Mouse (Mus musculus): ENCODE measurements at regions not wholly inside any gene's neighbourhood (a gene's known extent, or its start where the extent isn't known, plus 50 kb on each side); places are given as distances from the start of the nearest gene placed in this dataset.

- no peak for TF ChIP-seq CTCF (IDR thresholded peaks at IDR 0.05)
- no peak for DNase-seq
- intact Hi-C loops (cut with DNase I), result no loop called here
- H3K27ac ChIP-seq, result no peak overlapping the region
- H3K4me3 ChIP-seq, result no peak overlapping the region
These were observed 311.4 kb upstream of the Cblb start for GRCm38 (mm10) chr16:51719637-51720036.

DNA sequence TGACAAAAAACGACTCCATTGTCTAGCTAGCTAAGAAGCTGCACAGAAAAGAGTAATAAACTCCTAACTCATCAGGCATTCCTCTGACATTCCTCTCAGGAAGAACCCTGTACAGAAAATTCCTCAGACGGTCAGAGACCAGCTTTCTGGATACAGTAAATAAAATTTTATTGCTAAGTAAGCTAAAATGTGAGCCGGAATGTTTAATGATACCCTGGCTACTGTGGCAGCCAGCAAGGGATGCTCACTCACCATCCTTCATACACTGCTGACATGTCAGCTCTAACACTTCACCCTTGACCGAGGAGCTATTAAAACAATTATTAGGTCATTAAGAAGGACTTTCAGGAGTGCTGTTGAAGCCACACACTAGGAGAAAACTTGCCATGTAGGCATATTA, 308.3 kb upstream of the Cblb start:
- DNase-seq, result no peak
- intact Hi-C loops (cut with DNase I), result no loop called here
- H3K4me3 ChIP-seq, result no peak overlapping the region
- H3K27ac ChIP-seq, result no peak overlapping the region
- TF ChIP-seq CTCF (IDR thresholded peaks at IDR 0.05), result no peak

DNA sequence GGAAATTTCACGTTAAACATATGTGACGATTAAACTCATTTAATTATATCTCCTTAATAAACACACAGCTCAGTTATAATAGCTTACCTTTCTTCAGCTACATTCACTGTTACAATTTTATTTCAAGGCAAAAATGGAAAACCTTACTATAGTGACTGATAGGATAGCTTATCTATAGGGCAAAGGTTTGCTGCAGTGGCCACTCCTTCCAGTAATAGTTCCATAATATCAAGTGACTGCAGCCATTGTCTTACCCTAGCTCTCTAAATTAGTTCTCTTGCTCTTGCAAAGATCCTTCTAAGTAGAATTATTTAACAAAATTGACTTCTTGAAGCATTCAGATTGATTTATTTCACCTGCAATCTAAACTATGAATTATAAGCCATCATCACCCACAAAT, 289.1 kb upstream of the Cblb start:
- no peak for TF ChIP-seq CTCF (IDR thresholded peaks at IDR 0.05)
- no peak for DNase-seq
- Histone ChIP-seq H3K27ac (no peak overlapping the region), H3K4me3 (no peak overlapping the region)
- intact Hi-C loops (cut with DNase I), result no loop called here

DNA sequence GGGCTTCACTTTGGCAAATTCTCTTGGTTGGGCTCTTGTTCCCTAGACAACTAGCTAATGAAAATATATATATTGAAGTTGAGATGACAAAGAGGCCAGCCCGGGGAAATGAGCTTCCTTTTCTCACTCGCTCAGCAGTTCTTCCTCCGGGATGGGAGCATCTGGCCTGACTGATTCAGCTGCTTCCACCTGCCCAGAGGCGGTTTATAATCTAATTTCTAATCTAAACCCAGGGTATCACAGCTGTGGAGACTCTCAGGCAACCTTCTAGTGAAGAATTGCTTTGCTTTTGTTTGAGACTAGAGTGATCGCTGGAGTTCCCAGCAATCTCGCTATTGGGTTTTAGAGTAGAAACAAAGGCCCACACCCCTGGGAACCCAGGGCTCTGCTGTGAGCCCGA, 279.1 kb upstream of the Cblb start:
- TF ChIP-seq CTCF (IDR thresholded peaks at IDR 0.05), result no peak
- DNase-seq, result no peak
- Histone ChIP-seq H3K27ac (no peak overlapping the region), H3K4me3 (no peak overlapping the region)
- intact Hi-C loops (cut with DNase I), result no loop called here

- H3K27ac ChIP-seq, result peak overlapping the region; percentile 24; the same call in 1 of the 2 replicates
- intact Hi-C loops (cut with DNase I), result no loop called here
- DNase-seq, result no peak
- no peak for TF ChIP-seq CTCF (IDR thresholded peaks at IDR 0.05)
- no peak overlapping the region for H3K4me3 ChIP-seq
These were observed 272.4 kb upstream of the Cblb start for GRCm38 (mm10) chr16:51758361-51759227.

DNA sequence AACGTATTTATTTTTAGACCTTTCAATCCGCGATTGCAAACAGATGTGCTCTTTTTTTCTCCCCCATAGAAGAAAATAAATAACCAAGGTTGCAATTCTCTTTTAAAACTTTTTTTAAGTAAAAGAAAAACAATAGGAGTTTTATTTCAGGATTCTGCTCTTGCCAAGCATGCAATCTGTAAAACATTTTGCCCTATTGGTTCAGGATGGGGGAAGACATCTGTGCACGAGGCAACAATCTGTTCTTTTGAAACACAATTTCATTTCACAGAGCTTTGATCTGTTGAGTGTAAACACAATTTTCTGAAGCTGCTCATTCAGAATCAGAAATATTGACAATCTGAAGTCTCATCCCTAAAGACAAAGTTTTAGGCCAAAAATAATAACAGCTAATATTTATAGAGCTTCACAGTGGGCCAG, 271.8 kb upstream of the Cblb start:
- H3K4me3 ChIP-seq, result no peak overlapping the region
- no peak for TF ChIP-seq CTCF (IDR thresholded peaks at IDR 0.05)
- H3K27ac ChIP-seq, result peak overlapping the region; percentile 24; the same call in 1 of the 2 replicates
- intact Hi-C loops (cut with DNase I), result no loop called here
- no peak for DNase-seq

DNA sequence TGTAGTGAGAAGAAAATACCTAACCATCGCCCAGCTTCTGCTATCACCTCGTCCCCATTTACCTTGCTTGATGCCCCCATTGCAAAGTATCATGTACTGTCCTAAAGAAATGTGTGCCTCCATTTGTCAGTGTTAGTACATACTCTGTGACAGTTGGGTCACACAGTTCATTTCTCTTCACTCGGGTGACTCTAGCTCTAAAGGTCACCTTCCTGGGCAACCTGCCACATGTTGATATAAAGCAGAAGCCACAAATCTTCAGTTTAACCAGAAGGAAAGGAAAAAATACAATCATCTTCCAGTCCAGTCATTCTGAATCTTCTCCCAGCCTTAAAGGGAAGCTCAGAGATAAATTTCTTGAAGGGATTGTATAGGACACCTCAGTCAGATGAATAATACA, 263.5 kb upstream of the Cblb start:
- intact Hi-C loops (cut with DNase I), result no loop called here
- Histone ChIP-seq H3K4me3 (no peak overlapping the region), H3K27ac (no peak overlapping the region)
- no peak for TF ChIP-seq CTCF (IDR thresholded peaks at IDR 0.05)
- DNase-seq, result no peak

DNA sequence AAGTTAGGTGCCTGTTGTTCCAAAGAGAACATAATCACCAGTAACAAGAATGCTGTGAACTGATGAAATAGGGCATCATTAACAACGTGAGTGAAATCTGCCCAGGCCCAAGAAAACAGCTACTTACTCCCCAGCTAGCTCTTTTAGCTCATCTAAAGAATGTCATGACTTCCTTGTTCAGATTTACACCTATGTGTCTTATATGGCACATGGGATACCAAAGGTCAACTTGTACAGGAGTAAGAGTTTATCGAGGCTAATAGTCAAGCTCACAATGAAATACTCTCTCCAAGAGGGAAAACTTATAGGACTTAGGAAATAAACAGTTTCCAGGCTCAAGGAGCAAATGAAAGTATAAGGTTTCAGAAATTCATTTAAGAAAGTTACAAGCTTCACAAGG, 252.1 kb upstream of the Cblb start:
- Histone ChIP-seq H3K27ac (no peak overlapping the region), H3K4me3 (no peak overlapping the region)
- no peak for TF ChIP-seq CTCF (IDR thresholded peaks at IDR 0.05)
- DNase-seq, result no peak
- intact Hi-C loops (cut with DNase I), result no loop called here

DNA sequence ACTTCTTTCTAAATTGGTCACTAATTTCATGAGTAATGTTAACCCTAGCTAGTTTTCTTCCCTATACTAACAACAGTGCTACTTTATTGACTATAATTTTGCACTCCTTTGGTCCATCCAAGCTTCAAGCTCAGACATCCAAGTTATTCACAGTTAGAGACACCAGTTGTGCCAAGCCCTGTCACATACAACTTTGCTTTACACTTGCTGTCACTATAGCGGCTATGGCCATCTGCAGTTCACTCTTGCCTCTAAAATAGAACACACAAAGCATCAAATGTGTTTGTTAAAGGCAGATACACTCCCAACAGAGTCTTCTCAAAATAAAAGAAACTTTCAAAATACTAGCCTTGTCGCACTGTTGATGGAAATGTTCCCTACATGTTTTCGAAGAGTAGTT, 236.0 kb upstream of the Cblb start:
- intact Hi-C loops (cut with DNase I), result no loop called here
- no peak for DNase-seq
- TF ChIP-seq CTCF (IDR thresholded peaks at IDR 0.05), result no peak
- Histone ChIP-seq H3K27ac (no peak overlapping the region), H3K4me3 (no peak overlapping the region)

DNA sequence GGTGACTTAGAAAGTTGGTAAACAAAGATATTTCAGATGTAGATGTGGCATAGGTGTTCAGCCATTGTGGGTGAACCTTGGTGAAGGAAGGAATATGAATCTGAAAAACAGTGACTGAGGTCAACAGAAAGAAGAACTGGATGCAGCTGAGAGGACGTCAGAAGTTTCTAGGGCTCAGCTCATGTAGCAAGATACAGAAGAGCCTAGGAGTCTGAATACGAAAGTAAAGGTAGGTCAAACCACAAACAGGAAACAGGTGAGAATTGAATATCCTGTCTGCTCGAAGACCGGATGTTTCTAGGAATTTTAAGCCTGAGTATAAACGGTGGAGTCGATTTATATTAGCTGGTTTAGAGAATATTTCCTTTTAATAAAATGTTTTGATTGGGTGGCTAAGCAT, 223.7 kb upstream of the Cblb start:
- DNase-seq, result no peak
- no peak for TF ChIP-seq CTCF (IDR thresholded peaks at IDR 0.05)
- Histone ChIP-seq H3K4me3 (no peak overlapping the region), H3K27ac (no peak overlapping the region)
- intact Hi-C loops (cut with DNase I), result no loop called here

DNA sequence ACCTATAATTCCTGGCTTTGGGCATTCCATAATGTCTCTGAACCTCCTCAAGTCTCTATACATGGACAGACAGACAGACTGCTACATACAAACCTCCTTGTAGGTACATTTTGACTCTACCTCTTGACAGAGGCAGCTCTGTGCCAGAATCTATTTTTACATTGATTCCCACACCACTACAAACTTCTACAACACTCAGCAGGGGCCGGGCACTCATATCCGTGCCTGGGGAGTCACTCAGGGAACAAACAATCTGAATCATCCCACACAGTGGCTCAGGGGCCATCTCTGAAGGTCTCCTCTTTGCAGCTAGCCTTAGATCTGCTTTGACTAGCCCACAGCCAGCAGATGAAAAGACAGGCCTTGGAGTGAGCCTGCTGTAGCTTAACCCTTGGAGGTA, 221.9 kb upstream of the Cblb start:
- H3K4me3 ChIP-seq, result no peak overlapping the region
- H3K27ac ChIP-seq, result no peak overlapping the region
- intact Hi-C loops (cut with DNase I), result no loop called here
- no peak for DNase-seq
- no peak for TF ChIP-seq CTCF (IDR thresholded peaks at IDR 0.05)

DNA sequence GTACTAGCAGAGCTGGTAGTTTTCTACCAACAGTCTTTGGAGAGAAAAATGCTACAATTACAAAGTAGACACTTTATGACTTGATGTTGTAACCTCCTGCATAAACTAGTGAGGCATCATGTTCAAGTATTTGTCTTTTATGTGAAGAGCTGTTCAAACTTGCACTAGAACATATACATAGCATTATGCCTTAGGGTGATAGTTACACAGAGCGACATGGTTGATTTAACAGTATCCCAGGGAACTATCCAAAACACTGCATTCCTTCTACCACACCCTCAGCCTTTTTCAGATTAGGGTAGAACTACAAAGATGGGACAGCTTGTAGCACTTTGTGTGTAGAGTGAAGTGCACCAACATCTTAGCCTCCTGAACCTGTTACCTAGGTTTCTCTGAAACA, 220.0 kb upstream of the Cblb start:
- no peak for TF ChIP-seq CTCF (IDR thresholded peaks at IDR 0.05)
- Histone ChIP-seq H3K27ac (no peak overlapping the region), H3K4me3 (no peak overlapping the region)
- DNase-seq, result no peak
- intact Hi-C loops (cut with DNase I), result no loop called here

DNA sequence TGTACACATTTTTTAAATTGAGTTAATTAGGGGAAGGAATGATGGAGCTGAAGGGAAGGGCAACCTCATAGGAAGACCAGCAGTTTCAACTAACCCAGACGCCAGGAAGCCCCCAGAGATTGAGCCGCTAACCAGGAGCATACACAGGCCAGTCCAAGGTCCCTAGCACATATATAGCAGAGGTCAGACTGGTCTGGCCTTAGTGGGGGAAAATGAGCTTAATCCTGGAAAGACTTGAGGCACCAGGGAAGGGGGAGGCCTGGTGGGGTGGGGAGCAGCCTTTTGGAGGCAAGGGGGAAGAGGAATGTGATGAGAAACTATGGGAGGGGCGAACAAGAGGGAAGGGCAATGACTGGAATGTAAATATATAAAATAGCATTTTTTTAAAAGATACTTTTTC, 188.3 kb upstream of the Cblb start:
- intact Hi-C loops (cut with DNase I), result no loop called here
- no peak for TF ChIP-seq CTCF (IDR thresholded peaks at IDR 0.05)
- no peak for DNase-seq
- Histone ChIP-seq H3K27ac (no peak overlapping the region), H3K4me3 (no peak overlapping the region)

- intact Hi-C loops (cut with DNase I), result no loop called here
These were observed 185.5 kb upstream of the Cblb start for GRCm38 (mm10) chr16:51845539-51845938.

More at GRCm38 (mm10) chr16:51845539-51845938, 185.5 kb upstream of the Cblb start:
- TF ChIP-seq CTCF (IDR thresholded peaks at IDR 0.05), result no peak
- H3K4me3 ChIP-seq, result no peak overlapping the region
- no peak overlapping the region for H3K27ac ChIP-seq
- no peak for DNase-seq
